Mouse (Mus musculus) CH12.LX (cell line): Measurements from ENCODE around the gene Vmn2r35.
"Not testable (repeated sequence)": the region's sequence is repeated elsewhere in the genome, so short reads cannot be mapped to it uniquely, and the experiment has no call there.

Experiments
- CHD2 ChIP-seq: IDR thresholded peaks from 2 replicates; pipeline ENCODE4 v1.6.1; 2011; ENCODE audit warnings: low read length, improper control_type of control experiment
- CTCF ChIP-seq, 2 experiments: IDR thresholded peaks in 1 of 2; conservative IDR thresholded peaks in 1 of 2; 2 replicates each; pipeline ENCODE4 v1.5.1; 2011 to 2012; ENCODE audit warnings: low read depth in 2 of 2, low read length in 2 of 2, improper control_type of control experiment in 1 of 2, inconsistent platforms in 1 of 2, mild to moderate bottlenecking in 1 of 2, moderate library complexity in 1 of 2
- EP300 ChIP-seq: IDR thresholded peaks from 2 replicates; pipeline ENCODE4 v1.6.1; 2011; ENCODE audit warnings: low read length, improper control_type of control experiment
- GABPA ChIP-seq: IDR thresholded peaks from 2 replicates; pipeline ENCODE4 v1.6.1; 2012; ENCODE audit warnings: low read depth, low read length, improper control_type of control experiment, inconsistent platforms; ENCODE audit not compliant: insufficient replicate concordance
- POLR2A ChIP-seq: IDR thresholded peaks from 2 replicates; pipeline ENCODE4 v1.6.1; 2011; ENCODE audit warnings: low read depth, mild to moderate bottlenecking, improper control_type of control experiment, low read length
- TBP ChIP-seq: conservative IDR thresholded peaks from 2 replicates; pipeline ENCODE4 v1.6.1; 2011; ENCODE audit warnings: low read depth, low read length, improper control_type of control experiment
- UBTF ChIP-seq: IDR thresholded peaks from 2 replicates; pipeline ENCODE4 v1.6.1; 2012; ENCODE audit warnings: low read depth, mild to moderate bottlenecking, inconsistent platforms, low read length, improper control_type of control experiment, moderate library complexity
- ZMIZ1 ChIP-seq: IDR thresholded peaks from 2 replicates; pipeline ENCODE4 v1.6.1; 2012; ENCODE audit warnings: low read depth, mild to moderate bottlenecking, inconsistent platforms, low read length, improper control_type of control experiment

DNA sequence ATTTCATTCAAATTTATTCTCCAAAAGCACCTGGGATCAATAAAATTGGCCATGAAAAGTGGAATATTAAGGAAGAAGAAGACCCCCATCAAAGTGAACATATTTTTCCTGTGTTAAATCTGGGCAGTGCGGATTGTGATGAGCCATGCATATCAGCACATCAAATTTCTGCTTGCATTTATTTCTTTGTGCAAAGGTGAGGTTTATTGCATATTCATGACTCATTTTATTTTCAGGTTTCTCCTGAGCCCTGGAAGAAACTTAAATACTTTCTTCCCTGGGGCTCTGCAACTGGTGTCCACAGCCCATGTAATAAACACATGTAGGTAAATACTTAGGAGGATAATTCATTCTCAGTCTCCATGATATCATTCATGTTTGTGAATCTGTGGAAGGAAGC, at the start of gene Vmn2r35:
- not testable (repeated sequence) for TF ChIP-seq CTCF (conservative IDR thresholded peaks at IDR 0.05 in 1 of 2, IDR thresholded peaks at IDR 0.05 in 1 of 2; ENCODE audit: low read depth in 2 of 2, low read length in 2 of 2); GABPA; UBTF; EP300; POLR2A; CHD2; ZMIZ1; TBP
